Mouse (Mus musculus): ENCODE measurements around the gene Ipo8. TPM values are rescaled to one million over a fixed set of nuclear protein-coding genes. Genes with fewer than 3 reads are reported as not detected.

Ipo8 gene
- 9.8 TPM in 2 replicates for polyA plus RNA-seq (2012; rRNA removed)

DNA sequence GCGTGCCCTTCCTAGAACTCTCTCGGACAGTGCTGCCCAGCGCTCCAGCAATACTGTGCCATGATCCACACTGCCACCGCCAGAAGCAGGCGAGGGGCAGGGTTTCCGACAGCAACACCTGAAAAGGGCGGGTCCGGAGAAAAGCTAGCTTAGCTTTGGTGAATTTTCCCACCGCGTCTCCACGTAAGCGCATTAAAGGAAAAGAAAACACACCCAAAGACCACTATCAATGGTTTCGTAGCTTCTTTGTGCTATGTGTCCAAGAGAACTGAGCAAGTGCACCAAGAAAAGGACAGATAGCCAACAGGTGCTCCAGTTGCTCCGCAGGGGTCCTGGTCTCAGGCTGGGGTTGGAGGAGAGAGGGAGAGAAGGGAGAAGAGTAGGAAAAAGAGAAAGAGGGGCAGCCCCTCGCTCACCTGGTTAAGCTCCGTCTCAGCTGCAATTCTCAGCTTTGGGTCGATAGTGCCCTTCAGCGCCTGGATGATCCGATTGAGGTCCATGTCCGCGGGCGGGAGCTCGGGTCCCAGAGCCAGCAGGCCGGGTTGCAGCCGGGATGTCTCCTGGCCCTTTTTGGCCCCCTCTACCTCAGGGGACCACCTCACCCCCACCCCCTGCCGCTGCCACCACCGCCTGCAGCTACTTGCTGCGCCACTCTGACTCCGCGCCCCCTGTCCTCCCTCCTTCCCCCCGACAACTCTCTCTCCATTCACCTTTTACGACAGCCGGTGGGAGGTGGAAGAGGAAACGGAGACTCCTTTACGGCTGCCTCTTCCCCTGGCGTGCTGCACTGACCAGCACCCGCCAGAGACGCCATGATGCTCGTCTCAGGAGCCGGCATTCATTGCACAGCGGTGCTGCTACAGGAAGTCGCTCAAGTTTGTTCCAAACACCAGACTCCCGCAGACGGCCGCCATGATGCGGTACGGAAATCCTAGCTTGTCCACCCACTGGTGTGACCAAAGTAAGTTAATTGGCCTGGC, at the start of gene Ipo8:
Gene Ipo8 (minus strand): TSS at position 720 of the 980 bp plus-strand sequence.

Other genes starting within 250 kb of the Ipo8 start
- 10.7 and 13.6 TPM in 2 replicates for gene Caprin2, start 64.8 kb upstream of the Ipo8 start, polyA plus RNA-seq (2012; rRNA removed)
- gene Sinhcaf, start 115.0 kb upstream of the Ipo8 start, polyA plus RNA-seq (2012; rRNA removed), result 3.2 and 4.4 TPM in 2 replicates

Data from ovary, adult 2 months (tissue).